Mouse (Mus musculus) cerebellum, adult 8-10 months (tissue): ENCODE data around the gene Mogat2.

Experiments used
- DNase-seq: peaks from one replicate; pipeline ENCODE4 v3.0.0; 2022

The Mogat2 gene

DNA sequence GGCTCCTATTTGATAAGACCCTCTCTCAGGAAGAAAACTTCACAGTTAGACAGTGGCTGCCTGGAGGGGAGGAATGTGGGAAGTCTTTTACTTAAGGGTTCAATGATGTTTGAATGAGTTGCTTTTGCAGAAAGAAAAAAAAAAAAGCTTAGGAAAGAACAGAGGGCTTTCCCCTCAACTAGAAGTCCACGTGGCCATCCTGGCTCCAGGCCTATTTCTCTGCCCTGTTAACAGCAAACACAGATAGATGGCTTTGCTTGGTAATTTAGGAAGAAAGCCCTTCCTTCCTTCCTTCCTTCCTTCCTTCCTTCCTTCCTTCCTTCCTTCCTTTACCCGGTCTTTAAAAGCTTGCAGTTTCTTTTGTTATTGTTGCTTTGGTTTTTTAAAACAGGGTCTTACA lies 3.5 kb downstream of the Mogat2 start:
- DNase-seq = no peak

DNA sequence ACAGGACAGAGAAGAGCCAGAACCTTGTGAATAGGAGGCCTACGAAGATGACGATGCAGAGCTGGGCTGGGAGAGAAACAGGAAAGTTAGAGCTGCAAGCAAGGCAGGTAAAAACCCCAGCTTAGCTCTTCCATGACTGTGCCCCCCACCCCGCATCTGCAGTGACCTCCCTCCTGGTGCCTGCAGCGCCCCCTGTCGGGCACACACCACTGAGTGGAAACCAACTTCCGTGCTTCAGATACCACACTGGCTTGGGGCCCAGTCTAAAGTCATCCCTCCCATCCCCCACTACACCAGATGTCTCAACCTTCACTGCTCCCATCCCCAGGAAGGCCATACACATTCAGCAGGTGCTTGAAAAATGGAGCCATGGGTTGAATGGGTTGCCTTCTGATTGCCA lies 5.8 kb downstream of the Mogat2 start:
- no peak for DNase-seq

DNA sequence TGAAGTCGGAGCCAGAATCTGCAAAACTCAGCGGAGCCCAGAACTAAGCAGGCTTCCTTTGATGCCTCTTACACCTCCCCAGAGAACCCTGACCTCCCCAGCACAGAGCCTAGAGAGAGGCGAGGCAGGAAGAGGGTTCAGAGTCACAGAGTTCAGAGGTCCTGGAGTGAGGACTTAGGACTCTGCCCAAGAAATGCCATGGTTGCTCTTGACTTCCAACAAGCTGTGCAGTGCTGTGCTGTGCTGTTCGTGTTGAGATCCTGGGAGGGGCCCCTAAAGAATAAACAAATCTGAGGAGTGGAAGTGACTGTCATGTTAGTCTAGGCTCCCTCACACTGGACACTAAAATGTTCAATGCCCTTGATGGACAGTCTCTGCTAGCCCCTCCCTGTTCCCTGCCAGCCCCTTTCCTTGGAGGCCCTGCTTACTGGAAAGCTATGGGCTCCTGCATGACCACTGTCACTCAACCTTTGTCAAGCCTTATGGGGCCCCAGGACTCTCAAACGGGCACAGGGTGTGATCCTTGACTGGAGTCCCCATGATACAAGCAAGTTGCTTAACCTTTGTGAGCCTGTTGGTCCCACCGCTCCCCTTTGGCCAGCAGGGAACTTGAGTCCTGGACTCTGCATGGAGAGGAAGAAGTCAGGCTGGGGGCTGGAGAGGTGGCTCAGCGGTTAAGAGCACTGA lies 8.2 kb downstream of the Mogat2 start:
- no peak for DNase-seq

DNA sequence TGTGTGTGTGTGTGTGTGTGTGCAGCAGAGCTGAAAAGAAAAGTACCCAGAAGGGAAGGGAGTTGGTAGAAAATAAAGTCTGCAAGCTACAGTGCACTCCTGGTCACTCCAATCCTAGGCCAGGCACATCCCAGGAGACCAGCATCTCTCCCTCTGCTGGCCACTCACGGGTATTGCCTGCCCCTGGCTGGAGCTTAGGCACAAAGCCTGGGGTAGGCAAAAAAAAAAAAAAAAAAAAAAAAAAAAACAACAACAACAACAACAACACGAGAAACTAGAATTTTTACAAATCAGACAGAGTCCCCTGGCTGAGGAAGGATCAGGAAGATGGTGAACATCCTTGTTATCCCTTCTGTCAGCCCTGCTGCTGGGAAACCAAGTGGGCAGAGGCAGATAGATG lies 9.0 kb downstream of the Mogat2 start:
- no peak for DNase-seq

DNA sequence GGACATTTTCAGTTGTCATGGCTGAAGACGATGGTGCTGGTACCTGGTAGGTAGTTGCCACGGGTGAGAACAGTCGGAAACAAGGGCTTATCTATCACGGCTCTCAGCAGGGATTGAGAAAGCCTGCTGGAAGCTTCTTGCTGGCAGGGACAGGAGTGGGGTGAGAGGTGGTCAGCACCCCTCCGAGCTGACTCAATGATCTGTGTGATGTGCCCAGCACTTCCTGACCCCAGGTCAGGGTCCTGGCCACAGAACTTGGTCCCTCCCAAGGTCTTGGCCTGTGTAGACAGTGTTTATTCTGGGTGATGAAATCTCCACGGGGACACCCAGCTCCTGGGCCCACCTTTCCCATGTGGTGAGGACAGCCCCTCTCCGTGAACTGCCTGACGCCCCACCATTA lies 9.6 kb downstream of the Mogat2 start:
- no peak for DNase-seq

DNA sequence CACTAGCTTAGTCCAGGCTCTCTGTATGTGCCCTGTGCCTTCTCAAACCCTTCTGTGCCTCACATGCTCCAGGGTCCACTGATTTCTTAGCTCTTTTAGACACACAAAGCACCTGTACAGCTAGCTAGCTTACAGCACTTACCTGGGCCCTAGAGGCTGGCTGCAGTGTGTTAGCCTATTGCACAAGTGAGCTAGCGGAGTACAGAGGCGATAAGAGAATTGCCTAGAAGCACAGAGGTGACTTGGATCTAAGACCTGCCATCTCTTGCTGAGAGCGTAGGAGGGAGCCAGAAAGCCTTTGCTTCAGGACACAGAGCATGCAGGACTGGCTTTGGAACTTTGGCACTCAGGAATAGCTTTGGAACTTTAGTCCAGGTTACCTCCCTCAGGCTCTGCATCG lies 11.2 kb downstream of the Mogat2 start:
- DNase-seq = no peak

DNA sequence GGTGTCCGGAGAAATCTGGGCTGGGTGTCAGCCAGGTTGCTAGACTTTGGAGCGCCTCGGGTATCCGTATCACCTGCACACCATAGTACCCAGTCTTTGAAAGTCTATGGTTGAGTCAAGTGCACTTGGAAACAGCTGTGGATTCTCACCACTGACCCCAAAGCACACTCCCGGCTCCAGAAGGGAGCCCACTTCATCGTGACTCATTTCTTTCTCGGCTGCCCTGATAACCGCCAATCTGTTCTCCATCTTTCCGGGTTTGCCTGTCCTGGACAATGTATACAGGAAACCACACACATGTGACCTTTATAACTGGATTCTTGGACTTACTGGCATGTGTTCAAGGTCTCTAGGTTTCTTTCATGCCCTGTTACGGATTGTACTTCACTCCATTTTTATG lies 11.8 kb downstream of the Mogat2 start:
- no peak for DNase-seq

DNA sequence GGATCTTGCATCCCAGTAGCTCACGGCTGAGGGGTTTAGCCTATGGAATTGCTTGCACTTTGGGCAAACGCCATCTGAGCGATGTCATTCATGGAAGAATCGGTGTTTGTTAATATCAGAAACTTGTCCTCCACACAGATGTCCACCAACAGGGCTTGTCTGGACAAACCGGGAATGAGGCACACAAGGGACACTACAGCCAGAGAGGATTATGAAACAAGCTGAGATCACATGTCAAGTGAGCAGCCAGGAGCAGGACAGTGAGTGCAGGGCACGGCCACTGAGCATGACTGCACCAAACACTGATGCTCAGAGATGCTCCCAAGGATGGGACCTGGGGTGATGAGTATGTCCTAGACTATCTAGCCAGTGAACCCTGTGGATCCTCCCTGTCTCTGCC lies 13.0 kb downstream of the Mogat2 start:
- DNase-seq = no peak

DNA sequence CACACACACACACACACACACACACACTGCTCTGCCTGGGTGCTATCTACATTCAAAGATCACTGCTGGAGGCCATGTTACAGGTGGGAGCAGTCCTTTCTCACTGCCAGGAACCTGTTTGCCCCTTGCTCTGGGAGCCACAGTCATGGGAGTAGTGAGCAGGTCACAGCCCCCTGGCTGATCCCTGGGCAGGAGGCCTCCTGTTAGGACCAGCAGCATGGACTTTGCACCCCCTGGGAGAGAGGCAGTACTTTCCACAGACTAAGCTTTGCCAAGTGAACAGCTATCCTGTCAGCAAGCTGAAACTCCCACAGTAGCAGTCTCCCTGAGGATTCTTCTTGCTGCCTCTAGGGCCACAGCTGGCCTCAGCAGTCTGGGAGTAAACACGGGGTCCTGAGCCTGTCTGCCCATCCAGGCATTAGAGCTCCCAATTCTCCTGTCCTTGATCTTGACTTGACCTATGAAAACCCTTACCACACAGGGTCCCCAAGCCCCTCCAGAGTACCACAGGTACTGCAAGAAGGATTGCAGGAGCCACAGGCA lies 13.7 kb downstream of the Mogat2 start:
- no peak for DNase-seq

DNA sequence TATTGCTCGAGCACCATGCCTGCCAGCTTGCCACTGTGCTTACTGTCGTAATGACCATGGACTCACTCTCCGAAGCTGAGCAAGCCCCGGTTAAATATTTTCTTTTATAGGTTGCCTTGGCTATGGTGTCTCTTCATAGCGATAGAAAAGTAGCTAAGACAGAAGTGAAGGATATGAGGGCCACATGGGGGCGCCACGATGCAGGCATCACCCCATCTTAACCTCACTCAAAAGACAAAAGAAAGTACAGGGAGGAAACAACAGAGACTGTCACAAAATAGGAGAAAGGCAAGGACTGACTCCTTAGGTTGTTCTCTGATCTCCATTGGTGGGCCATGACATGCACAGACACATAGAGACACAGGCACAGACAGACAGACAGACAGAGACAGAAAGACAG lies 14.2 kb downstream of the Mogat2 start:
- no peak for DNase-seq

DNA sequence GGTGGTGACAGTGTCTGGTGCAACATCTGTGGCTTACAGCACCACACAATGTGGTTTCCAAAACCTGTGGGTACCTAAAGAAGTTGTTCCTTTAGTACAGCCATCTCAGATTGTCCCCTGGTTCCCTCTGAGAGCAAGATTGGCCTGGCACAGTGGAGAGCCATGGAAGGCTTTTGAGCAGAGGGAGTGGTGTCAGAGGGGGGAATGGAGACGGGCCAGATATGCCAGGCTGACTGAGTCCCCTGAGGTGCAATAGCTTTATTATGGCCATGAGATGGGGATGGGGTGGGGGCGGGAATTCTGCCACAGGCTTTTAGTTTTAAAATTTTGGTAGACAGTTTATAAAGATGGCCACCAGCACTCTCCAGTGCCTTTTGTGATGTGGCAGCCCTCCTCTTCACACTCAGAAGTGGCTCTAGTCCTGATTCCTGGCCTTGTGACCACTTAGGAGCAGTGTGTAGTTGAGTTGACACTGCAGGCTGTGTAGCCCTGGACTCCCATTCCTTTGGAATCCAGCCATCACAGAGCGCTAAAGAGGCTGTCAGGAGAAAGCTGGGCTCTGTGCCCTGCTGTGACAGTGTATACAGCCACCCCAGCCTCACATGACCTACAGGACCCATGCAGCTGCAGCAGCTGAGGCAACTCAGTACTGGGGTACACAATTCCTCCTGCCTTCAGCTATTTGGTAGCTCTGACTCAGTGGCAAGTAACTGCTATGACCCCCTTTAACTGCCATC lies 20.9 kb downstream of the Mogat2 start:
- DNase-seq = no peak

DNA sequence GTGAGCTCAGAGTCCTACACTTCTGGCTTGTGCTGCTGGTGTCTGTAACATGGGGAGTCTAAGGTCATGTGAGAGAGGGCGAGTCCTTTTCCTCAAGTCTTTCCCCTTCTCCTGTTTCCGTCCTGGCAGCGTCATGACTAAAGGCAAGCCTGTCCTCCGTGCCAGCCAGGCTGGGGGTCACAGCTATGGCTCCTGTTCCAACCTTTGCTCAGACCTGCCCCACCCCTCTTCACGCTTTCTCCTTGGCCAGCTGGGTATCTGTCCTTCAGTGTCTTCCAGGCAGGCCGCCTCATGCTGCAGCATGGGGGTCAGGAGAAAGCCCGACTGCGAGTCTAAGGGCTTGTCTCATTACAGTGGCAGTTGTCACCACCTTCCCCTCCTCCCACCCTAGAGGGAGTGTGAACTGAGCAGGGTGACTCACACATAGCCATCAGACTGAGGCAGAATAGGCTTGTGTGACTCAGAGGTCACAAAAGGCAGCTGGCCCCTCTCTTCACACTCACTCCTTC lies 23.0 kb downstream of the Mogat2 start:
- DNase-seq = no peak

DNA sequence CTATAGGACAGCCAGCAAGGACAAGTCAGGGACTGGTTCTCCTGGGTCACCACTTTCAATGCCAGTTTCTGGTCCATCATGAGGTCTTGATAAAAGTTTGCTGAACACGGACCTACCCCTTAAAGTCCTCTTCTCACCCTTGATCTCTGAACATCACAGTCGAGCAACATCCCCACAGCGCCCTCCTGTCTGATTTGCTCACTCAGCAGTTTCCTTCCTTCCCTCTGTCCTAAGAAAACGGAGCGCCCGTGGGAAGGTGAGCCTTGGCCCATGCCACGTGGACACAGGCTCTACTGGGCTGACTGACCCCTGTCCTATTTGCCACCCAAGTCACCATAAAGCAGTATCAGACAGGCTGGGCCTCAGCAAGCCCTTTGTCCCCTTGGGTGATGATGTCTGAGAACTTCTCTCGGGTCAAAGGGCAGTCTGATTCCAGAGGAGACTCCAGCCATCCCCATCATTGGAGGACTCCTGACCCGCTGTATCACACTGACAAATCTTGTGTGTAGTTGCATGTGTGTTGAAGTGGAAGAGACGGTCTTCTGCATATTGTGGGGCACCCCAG lies 23.7 kb downstream of the Mogat2 start:
- DNase-seq = no peak

DNA sequence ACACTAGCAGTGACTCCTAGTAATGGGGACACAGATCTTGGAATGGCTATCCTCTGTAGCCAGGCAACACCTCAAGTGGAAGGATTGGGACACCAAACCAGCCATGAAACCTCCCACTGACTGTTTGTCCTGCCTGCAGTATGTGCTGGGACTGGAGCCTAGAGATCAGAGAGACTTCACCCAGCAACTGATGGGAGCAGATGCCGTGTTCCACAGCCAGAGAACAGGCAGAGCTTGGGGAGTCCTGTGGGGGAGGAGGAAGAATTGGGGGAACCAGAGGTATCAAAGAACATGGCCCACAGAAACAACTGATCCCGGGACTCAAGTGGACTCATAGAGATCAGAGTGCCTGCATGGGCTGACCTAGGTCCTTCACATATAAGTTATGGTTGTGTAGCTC lies 24.7 kb downstream of the Mogat2 start:
- no peak for DNase-seq

DNA sequence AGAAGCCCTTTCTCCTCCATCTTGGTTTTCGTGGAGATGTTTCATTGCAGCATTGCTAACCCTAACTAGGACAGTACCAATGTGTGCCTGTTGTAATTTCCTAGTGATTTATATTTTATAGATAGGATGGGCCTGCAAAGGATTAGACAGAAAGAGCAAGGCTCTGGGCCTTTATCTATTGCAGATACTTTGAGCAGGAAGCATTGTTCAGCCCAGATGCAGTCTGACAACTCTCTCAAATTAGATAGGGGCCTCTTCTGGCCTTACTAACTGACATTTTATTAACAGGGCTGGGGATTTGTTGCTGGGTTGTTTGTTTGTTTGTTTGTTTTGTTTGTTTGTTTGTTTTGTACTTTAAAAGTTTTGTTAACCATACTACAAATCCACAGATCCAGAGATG lies 25.4 kb downstream of the Mogat2 start:
- no peak for DNase-seq

DNA sequence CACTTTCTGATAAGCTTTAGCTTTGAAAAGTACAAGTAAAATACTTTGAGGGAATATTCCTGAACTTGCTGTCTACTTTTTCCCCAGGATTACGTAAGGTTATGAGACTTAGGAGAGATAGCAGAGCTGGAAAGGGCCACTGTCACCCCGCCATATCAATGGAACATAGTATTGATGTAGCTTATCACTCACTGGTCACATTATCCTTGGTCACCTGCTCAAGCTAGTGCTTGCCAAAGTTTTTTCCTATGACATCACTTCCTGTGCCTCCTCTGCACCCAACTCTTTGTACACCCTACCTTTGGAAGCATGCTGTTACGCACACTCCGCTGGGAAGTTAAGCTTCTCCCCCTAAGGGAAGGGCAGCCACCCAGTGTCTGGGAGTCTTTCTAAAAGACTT lies 29.7 kb downstream of the Mogat2 start:
- DNase-seq = no peak

DNA sequence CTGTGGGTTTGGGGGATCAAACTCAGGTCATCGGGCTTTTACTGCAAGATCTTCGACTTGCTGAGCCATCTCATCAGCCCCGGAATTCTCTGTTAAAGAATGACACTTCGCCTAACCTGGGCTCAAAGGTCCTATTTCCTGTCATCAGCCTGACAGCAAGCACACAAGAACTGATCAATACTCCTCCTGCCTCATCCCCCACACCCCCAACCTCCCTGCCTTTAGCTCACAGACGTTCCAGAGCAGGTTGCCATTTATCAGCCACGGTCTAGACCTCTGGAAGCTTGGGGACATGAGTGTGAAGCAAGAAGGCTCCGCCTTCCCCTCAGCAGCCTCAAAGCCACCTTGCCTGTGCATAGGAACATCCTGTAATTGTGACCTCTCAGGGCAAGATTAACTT lies 32.1 kb downstream of the Mogat2 start:
- DNase-seq = no peak

DNA sequence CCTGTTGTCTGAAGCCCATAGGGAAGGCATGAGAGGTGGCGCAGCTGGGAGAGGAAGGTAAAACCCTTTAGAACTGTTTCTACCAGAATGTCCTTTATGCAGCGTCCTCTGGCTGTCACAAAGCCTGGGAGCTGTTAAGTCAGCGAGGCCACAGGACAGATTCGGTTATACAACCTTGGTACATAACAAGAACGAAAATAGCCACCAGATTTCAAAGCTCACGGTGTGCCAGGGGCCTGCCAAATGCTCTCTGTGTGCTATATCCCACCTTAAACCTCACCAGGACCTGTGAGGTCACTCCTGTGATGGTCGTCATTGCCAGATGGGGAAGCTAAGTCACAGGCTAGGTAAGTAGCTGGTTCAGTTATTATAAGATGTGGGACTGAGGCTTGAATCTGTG lies 36.3 kb downstream of the Mogat2 start:
- DNase-seq = no peak

DNA sequence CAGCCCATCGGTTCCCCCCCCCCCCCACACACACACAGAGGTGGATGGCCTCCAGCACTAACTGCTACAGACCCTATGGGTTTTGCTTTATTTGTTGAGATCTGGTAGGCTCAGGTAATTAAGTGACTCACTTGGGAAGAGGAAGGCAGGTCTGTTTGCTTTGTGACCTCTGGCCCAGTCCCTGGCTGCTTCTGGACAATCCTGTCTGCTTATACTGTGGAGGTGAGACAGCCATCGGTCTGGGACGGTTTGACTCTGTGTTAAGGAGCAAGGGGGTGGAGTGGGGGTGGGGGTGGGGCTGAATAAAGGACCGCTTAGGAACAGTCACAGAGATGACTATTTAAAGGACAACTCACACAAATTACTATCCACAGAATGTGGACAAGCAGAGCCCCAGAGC lies 38.1 kb downstream of the Mogat2 start:
- no peak for DNase-seq

DNA sequence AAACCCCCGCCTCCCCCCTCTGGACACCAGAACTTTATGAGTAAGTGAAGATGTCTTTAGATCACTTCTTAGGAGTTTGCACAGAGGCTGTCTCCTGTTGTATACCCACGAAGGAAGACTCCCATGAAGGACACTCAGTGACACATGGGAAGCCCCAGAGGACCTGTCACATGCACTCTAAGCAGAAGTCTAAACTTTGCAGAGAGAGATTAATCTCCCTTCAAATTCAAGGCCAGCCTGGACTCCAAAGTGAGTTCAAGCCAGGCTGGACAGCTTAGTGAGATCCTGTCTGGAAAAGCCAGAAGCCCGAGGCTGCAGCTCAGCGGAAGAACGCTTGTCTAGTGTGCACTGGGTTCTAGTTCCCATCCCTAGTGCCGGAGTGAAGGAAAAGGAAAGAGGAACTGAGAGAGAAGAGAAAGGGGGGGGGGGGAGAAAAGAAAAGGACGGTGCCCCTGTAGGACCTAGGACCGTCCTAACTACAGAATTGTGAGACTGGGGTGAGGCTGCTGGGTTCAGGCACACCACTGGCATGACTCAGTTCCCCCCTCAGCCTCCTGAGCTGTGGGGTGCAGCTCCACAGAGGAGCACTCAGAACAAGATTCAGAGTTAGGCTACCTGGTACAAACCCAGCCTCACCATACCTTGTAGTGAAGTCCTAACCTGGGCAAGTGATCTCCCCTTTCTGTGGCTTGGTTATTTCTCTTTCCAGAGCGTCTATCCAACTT lies 38.8 kb downstream of the Mogat2 start:
- DNase-seq = no peak

DNA sequence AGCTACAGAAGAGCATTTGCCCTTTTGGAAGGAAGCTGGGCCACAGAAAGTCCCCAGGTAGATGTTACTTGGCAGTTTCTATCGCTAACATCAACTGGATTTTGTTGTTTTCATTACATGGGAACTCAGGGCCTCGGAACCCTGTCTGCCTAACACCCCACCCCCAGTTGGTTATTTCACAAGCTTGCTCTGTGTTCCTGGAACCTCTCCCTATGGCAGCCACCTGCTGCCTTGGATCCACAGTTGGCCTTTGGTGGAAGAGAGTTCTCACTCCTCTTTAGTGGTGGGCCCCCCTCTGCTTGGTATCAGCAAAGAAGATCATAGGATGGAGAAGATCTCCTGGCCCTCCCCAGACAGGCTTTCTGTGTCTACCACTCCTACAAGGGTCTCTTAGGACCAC lies 39.6 kb downstream of the Mogat2 start:
- no peak for DNase-seq

DNA sequence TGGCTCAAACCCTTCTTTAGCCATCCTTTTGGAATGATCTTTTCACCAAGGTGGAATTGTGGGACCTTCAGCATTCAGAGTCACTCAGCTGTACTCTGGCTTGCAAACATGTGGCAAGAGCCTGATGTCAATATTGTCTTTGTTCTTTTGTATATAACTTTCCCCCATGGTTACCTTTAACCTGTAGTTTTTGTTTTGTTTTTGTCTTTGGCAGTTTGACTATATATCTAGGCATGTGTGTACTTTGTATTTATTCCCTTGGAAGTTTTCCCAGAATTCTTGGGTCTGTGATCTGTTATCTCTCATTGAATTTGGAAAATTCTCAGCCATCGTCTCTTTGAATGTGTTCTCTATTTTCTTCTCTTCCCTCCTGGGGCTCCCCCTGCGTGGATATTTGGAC lies 43.9 kb downstream of the Mogat2 start:
- DNase-seq = no peak

DNA sequence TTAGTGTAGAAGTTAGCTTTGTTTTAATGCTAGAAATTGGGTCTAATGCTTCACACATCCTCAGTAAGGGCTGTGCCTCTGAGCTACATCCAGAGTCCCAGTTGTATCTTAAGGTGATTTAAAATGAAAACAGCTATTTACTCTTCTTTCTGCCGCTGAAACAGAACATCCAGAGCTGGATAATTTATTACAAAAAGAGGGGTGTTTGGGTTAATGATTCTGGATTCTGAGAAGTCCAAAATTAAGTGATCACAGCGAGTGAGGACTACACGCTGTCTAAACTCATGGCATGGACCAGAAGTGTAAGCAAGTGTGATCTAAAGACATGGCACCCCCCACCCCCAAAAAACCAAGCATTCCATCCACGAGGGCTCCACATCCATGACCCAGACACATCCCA lies 44.5 kb downstream of the Mogat2 start:
- DNase-seq = no peak
